Mouse (Mus musculus) forebrain, embryonic 14.5 days (tissue): ENCODE measurements around the gene Dynll1. TPM values are rescaled to one million over a fixed set of nuclear protein-coding genes. Genes with fewer than 3 reads are reported as not detected.

Source experiments
- ATAC-seq: fragments of 200-750 bp; cut with Nextera tagmentation; 2 replicates; pipeline ENCODE4 v1.8.0; 2017; ENCODE audit warnings: mild to moderate bottlenecking, moderate library complexity
- DNase-seq: peaks from one replicate; pipeline ENCODE4 v3.0.0-alpha.2; 2015; ENCODE audit warnings: low spot score
- H3K27ac ChIP-seq: fragments of 300-500 bp; sonication (generic); 2 replicates; pipeline ENCODE4 v1.5.1; 2014; ENCODE audit warnings: low read depth, mild to moderate bottlenecking, control low read depth, low read length, moderate library complexity
- H3K27me3 ChIP-seq: fragments of 300-500 bp; sonication (generic); replicated peaks from 2 replicates; pipeline ENCODE4 v1.6.1; 2014; ENCODE audit warnings: low read length, control low read depth, mixed read lengths; ENCODE audit not compliant: control insufficient read depth, insufficient read depth
- H3K36me3 ChIP-seq: fragments of 300-500 bp; sonication (generic); 2 replicates; pipeline ENCODE4 v1.6.1; 2014; ENCODE audit warnings: low read length, control low read depth; ENCODE audit not compliant: control insufficient read depth, insufficient read depth
- H3K4me1 ChIP-seq: fragments of 300-500 bp; sonication (generic); 2 replicates; pipeline ENCODE4 v1.6.1; 2014; ENCODE audit warnings: antibody characterized with exemption, low read length, control low read depth; ENCODE audit not compliant: control insufficient read depth, insufficient read depth
- H3K4me2 ChIP-seq: fragments of 300-500 bp; sonication (generic); 2 replicates; pipeline ENCODE4 v1.6.1; 2014; ENCODE audit warnings: mild to moderate bottlenecking, control low read depth, low read length
- H3K4me3 ChIP-seq: fragments of 300-500 bp; sonication (generic); 2 replicates; pipeline ENCODE4 v1.5.1; 2014; ENCODE audit warnings: low read depth, low read length, control low read depth
- H3K9ac ChIP-seq: fragments of 300-500 bp; sonication (generic); 2 replicates; pipeline ENCODE4 v1.6.1; 2014; ENCODE audit warnings: mild to moderate bottlenecking, low read length, control low read depth, moderate library complexity
- H3K9me3 ChIP-seq: fragments of 300-500 bp; sonication (generic); replicated peaks from 2 replicates; pipeline ENCODE4 v1.6.1; 2016; ENCODE audit warnings: low read length, control low read depth, mixed read lengths; ENCODE audit not compliant: control insufficient read depth
- WGBS: fragments of 180-500 bp; shearing (Covaris S2); extraction: QIAGEN DNeasy Blood & Tissue Kit; methylation state at CpG from one replicate; pipeline ENCODE4 v1.1.7; 2014; 5-methylcytosine and 5-hydroxymethylcytosine counted together
- polyA plus RNA-seq: library from polyadenylated mRNA; unstranded; fragments of >200 nt; fragmentation: Nextera tagmentation; extraction: Ambion mirVana; gene quantifications from 2 replicates; pipeline ENCODE4 v1.2.1, GENCODE M21; 2014

The Dynll1 gene
- polyA plus RNA-seq, 1 experiment from 2014 or later, result 1,740 TPM

GRCm38 (mm10) chr5:115266340-115266739, 34.5 kb downstream of the Dynll1 start:
- WGBS, result 94% methylated on average over 5 of the region's 5 CpGs
- DNase-seq (no peak), ATAC-seq (no peak)
- H3K36me3 ChIP-seq, result peaks cover 28% of the 10 kb centered on the region; the same call in 1 of the 2 replicates
- no peak overlapping the region for H3K4me3 ChIP-seq
- no peak overlapping the region for H3K27ac ChIP-seq
- no peak overlapping the region for H3K4me2 ChIP-seq
- no peak overlapping the region; the same call in 1 of the 2 replicates for H3K9ac ChIP-seq
- no peaks in the 10 kb centered on the region for H3K9me3 ChIP-seq
- H3K27me3 ChIP-seq, result no peaks in the 10 kb centered on the region
- peaks cover 18% of the 10 kb centered on the region for H3K4me1 ChIP-seq

DNA sequence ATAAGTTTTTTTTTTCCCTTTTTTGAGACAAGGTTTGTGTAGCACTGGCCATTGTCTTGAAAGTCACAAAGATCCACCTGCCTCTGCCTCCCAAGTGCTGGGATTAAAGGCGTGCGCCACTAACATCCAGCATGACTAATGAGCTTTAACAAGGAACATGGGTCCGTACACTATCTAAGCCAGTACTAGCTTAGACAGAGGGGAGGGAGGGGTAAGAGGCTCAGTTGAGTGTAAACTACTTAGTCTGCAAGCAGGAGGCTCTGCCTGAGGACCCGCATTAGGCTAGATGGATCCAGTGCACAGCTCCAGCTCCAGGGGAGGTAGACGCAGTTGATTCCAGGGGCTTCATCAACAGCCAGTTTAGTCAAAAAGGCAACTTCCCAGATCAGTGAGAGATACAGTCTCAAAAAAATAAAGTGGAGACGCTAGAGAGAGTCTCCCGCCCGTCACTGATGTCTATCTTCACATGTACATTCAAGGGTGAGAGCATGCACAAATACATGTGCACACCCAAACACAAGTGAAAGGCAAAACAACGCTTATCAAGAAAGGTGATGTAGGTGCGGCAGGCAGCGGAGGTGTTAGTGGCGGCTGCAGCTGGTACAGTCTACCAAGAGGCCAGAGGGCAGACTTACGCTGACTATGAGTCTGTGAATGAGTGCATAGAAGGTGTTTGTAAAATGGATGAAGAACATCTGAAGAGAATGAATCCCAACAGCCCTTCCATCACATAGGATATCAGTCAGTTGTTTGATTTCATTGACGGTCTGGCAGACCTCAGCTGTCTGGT, 38.1 kb downstream of the Dynll1 start:
- WGBS, result 90% methylated on average over 14 of the region's 14 CpGs
- Histone ChIP-seq H3K4me2 (no peak overlapping the region), H3K4me3 (no peak overlapping the region), H3K36me3 (peaks cover 42% of the 10 kb centered on the region), H3K27ac (no peak overlapping the region), H3K27me3 (no peaks in the 10 kb centered on the region), H3K4me1 (no peaks in the 10 kb centered on the region; the same call in 1 of the 2 replicates), H3K9ac (no peak overlapping the region), H3K9me3 (no peaks in the 10 kb centered on the region)
- DNase-seq, result no peak
- no peak for ATAC-seq

GRCm38 (mm10) chr5:115261880-115262279, 38.9 kb downstream of the Dynll1 start:
- WGBS, result 84% methylated on average over 1 of the region's 1 CpGs
- no peaks in the 10 kb centered on the region for H3K9me3 ChIP-seq
- no peak for ATAC-seq

GRCm38 (mm10) chr5:115261141-115261540, 39.7 kb downstream of the Dynll1 start:
- Histone ChIP-seq H3K4me2 (no peak overlapping the region), H3K4me3 (no peak overlapping the region), H3K9ac (no peak overlapping the region), H3K27ac (no peak overlapping the region), H3K27me3 (no peaks in the 10 kb centered on the region), H3K36me3 (peaks cover 51% of the 10 kb centered on the region), H3K4me1 (no peaks in the 10 kb centered on the region), H3K9me3 (no peaks in the 10 kb centered on the region)
- 90% methylated on average over 8 of the region's 8 CpGs for whole genome bisulfite sequencing
- DNase-seq (no peak), ATAC-seq (no peak)

More at GRCm38 (mm10) chr5:115261880-115262279, 38.9 kb downstream of the Dynll1 start:
- Histone ChIP-seq H3K27me3 (no peaks in the 10 kb centered on the region), H3K36me3 (peaks cover 50% of the 10 kb centered on the region), H3K4me2 (no peak overlapping the region), H3K9ac (no peak overlapping the region), H3K4me3 (no peak overlapping the region), H3K4me1 (no peaks in the 10 kb centered on the region; the same call in 1 of the 2 replicates), H3K27ac (no peak overlapping the region)
- no peak for DNase-seq

DNA sequence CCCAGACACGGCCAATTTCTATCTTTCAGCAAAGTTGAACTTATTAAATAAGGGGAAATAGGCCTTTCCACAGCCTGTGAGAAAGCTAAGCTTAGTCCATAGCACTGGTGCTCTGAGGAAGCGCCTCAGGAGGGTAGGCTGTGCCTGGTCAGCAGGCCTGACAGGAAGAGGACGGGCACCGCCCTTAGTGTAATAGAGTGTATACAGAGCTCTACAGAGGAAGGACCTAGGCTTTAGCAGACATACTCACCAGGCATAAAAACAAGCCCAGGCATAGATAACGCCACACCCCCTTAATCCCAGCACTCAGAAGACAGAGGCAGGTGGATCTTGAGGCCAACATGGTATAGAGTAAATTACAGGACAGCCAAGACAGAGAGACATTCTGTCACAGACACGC, 40.4 kb downstream of the Dynll1 start:
- 91% methylated on average over 6 of the region's 6 CpGs for WGBS
- peaks cover 57% of the 10 kb centered on the region for H3K36me3 ChIP-seq

DNA sequence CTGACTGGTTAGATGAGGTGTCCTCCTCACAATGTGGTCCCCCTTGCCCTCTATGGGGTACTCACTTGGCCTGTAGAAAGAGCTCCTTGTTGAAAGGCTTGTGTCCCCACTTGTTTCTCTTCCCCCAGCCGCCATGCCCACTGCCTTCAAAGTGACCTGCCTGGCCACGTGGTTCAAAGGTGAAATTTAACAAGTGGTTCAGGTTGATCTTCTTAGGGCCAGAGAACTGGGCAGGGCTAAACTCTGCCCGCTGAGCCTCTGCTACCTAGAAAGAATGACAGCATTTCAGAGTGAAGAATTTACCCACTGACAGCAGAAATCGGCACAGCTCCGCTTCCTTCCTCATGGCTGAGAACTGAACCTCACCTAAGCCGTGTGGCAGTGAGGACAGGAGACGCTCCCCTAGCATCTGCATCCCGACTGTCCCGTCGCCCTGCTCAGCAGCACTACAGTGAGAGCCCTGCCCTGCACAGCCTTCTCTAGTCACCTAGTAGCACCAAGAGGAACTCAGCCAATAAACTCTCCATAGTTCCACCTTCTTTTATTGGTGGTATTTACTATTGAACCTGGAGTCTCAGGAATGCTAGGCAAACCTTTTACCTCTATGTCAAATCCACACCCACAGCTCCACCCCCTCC, 43.8 kb downstream of the Dynll1 start:
- Histone ChIP-seq H3K4me3 (no peak overlapping the region), H3K4me1 (no peaks in the 10 kb centered on the region), H3K36me3 (peaks cover 64% of the 10 kb centered on the region), H3K4me2 (no peak overlapping the region), H3K27me3 (no peaks in the 10 kb centered on the region), H3K27ac (no peak overlapping the region), H3K9ac (no peak overlapping the region), H3K9me3 (no peaks in the 10 kb centered on the region)
- WGBS, result 96% methylated on average over 10 of the region's 10 CpGs
- no peak for DNase-seq
- no peak for ATAC-seq

More for the DNA sequence above, 40.4 kb downstream of the Dynll1 start:
- DNase-seq, result no peak
- H3K27ac ChIP-seq, result no peak overlapping the region
- H3K27me3 ChIP-seq, result no peaks in the 10 kb centered on the region
- no peak overlapping the region for H3K4me2 ChIP-seq
- H3K9ac ChIP-seq, result no peak overlapping the region
- no peak overlapping the region for H3K4me3 ChIP-seq
- no peaks in the 10 kb centered on the region for H3K9me3 ChIP-seq
- H3K4me1 ChIP-seq, result no peaks in the 10 kb centered on the region
- ATAC-seq, result no peak

DNA sequence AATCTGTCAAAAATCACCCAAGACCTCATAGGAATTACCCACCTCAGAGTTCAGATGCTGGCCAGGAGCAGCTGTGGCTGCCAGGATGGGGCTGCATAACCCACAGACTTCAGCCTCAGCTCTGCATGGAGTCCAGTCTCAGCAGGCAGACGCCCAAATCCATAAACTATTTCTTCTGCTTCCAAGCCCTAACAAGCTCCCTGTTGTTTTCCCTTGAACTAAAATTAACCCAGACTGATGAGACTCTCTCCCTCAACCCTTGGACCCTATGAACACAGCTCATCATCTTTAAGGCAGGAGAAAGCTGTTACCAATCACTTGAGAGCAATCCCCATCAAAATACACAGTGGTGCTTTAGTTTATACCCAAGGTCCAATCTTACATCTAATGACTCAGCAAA, 45.3 kb downstream of the Dynll1 start:
- Histone ChIP-seq H3K36me3 (peaks cover 70% of the 10 kb centered on the region), H3K4me2 (no peak overlapping the region), H3K9me3 (no peaks in the 10 kb centered on the region), H3K9ac (no peak overlapping the region), H3K4me3 (no peak overlapping the region), H3K27ac (no peak overlapping the region), H3K4me1 (no peaks in the 10 kb centered on the region), H3K27me3 (no peaks in the 10 kb centered on the region)
- WGBS, result 87% methylated on average over 1 of the region's 1 CpGs
- no peak for DNase-seq
- ATAC-seq, result no peak
